In the genomic region with DNA sequence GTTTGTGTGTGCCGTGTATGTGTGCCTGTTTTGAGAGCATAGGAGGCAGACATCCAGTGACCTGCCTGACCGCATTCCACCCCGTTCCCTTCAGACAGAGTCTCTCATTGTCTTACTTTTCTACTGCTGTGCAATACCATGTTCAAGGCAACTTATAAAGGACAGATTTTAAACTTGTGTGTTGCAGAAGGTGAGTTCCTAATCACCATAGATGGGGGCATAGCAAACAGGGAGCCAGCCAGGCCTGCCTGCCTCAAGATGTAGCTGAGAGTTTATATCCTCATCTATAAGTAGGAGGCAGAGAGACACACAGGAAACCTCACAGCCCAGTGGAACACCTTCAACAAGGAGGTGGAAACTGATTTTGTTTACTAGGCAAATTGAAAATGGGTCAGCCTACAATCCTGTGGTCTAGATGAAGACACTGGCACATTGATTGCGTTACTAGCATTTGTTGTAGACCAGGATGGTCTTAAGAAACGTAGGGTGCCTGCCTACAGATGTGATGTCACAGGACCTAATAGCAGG, we compare ENCODE assay signal across 8 mouse cellular contexts. TPM values are rescaled to one million over a fixed set of nuclear protein-coding genes. Genes with fewer than 3 reads are reported as not detected.
DNase-seq lines count a peak whose midpoint lies in the region; ATAC-seq and TF ChIP-seq lines count a peak whose summit lies in the region.

No protein-coding gene starts in this region.

- H3K27me3 ChIP-seq in kidney, postnatal 0 days (ENCODE audit: insufficient read depth, low read length), result no peaks in the 10 kb centered on the region
- peaks cover under 1% of the 10 kb centered on the region for H3K27me3 ChIP-seq in myocyte (ENCODE audit: control insufficient read depth, insufficient read depth, insufficient read length)

- H3K79me2 ChIP-seq in myocyte (ENCODE audit: control insufficient read depth, insufficient read depth), result no peaks in the 10 kb centered on the region

- peak overlapping the region; percentile 50; the same call in 1 of the 2 replicates for H3K4me3 ChIP-seq in kidney, postnatal 0 days (replicated peaks; ENCODE audit: low read depth, low read length)
- peak overlapping the region; percentile 58; the same call in 1 of the 2 replicates for H3K4me3 ChIP-seq in cortical plate, adult 2 months (ENCODE audit: insufficient read depth, low read length)
- peak overlapping the region; percentile 59 for H3K4me3 ChIP-seq in myocyte

- ATAC-seq in kidney, postnatal 0 days (replicated peaks; ENCODE audit: low FRiP score, low read depth), result no peak

- H3K4me1 ChIP-seq in kidney, postnatal 0 days (replicated peaks; ENCODE audit: insufficient read depth, low read length), result no peaks in the 10 kb centered on the region
- H3K4me1 ChIP-seq in cortical plate, adult 2 months (ENCODE audit: control insufficient read depth, insufficient read depth, low read length), result peaks cover 3% of the 10 kb centered on the region

- no peak for TF ChIP-seq CTCF in kidney, postnatal 0 days (IDR thresholded peaks at IDR 0.05; ENCODE audit: low read depth)
- no peak for TF ChIP-seq CTCF in cortical plate, adult 2 months (IDR thresholded peaks at IDR 0.05; ENCODE audit: extremely low read depth, insufficient read depth, low read length)

- 75% methylated on average over 5 of the region's 5 CpGs for WGBS in kidney, postnatal 0 days

- no peaks in the 10 kb centered on the region for H3K36me3 ChIP-seq in kidney, postnatal 0 days (ENCODE audit: insufficient read depth, low read length)
- H3K36me3 ChIP-seq in myocyte (ENCODE audit: control insufficient read depth, insufficient read depth), result no peaks in the 10 kb centered on the region

- peak overlapping the region; percentile 93 for H3K27ac ChIP-seq in kidney, postnatal 0 days
- H3K27ac ChIP-seq in cortical plate, adult 2 months (ENCODE audit: insufficient read depth, low read length), result no peak overlapping the region

- no peak overlapping the region for H3K9ac ChIP-seq in kidney, postnatal 0 days (ENCODE audit: low read depth, low read length)

- peak overlapping the region; percentile 71 for H3K4me2 ChIP-seq in kidney, postnatal 0 days (ENCODE audit: low read length)
- H3K4me2 ChIP-seq in myocyte (ENCODE audit: low read depth), result peak overlapping the region; percentile 82

- no peak overlapping the region for H3ac ChIP-seq in myocyte (ENCODE audit: control insufficient read depth, insufficient read length)

- DNase-seq in kidney, postnatal 0 days (ENCODE audit: low spot score), result no peak
- no peak for DNase-seq in kidney, adult 8-10 months
- DNase-seq in induced T-regulatory cell, adult 2 months (ENCODE audit: low read depth), result peak; percentile 67
- no peak for DNase-seq in MN1 (ENCODE audit: low spot score)
- no peak for DNase-seq in left cerebral cortex, adult 9 months (ENCODE audit: low spot score in 2 of 2)
- no peak for DNase-seq in adrenal gland, postnatal 36 days

- no peak for TF ChIP-seq POLR2A in cortical plate, adult 2 months (IDR thresholded peaks at IDR 0.05; ENCODE audit: extremely low read depth, insufficient read depth, low read length)
- no peak for TF ChIP-seq POLR2A in myocyte (IDR thresholded peaks at IDR 0.05; ENCODE audit: insufficient read length, low read depth)

- no peaks in the 10 kb centered on the region for H3K9me3 ChIP-seq in kidney, postnatal 0 days (replicated peaks; ENCODE audit: low read length)

TF ChIP-seq in myocyte, 11 proteins besides CTCF, POLR2A, EP300 and RAD21:
- TF ChIP-seq REST (IDR thresholded peaks at IDR 0.05; ENCODE audit: insufficient read depth, insufficient read length) (no peak), MYOD1 (IDR thresholded peaks at IDR 0.05; ENCODE audit: control insufficient read depth in 1 of 3, insufficient read length in 2 of 3, low read depth in 2 of 3) (no peak), CEBPB (IDR thresholded peaks at IDR 0.05; ENCODE audit: insufficient read depth, poor library complexity, severe bottlenecking) (no peak), TCF12 (IDR thresholded peaks at IDR 0.05; ENCODE audit: insufficient read depth, poor library complexity, severe bottlenecking) (no peak), USF1 (IDR thresholded peaks at IDR 0.05; ENCODE audit: low read depth) (no peak), POLR2AphosphoS2 (IDR thresholded peaks at IDR 0.05; ENCODE audit: insufficient read length, low read depth) (no peak), TCF3 (IDR thresholded peaks at IDR 0.05; ENCODE audit: insufficient read length, low read depth) (no peak), E2F4 (IDR thresholded peaks at IDR 0.05; ENCODE audit: insufficient read depth) (no peak), SRF (IDR thresholded peaks at IDR 0.05; ENCODE audit: control insufficient read depth, insufficient read length, low read depth) (no peak), MAX (IDR thresholded peaks at IDR 0.05; ENCODE audit: low read depth) (no peak), MYOG (IDR thresholded peaks at IDR 0.05; ENCODE audit: control insufficient read depth in 1 of 3, insufficient read depth in 1 of 3, insufficient read length in 2 of 3, low read depth in 2 of 3) (no peak)

RNA-seq across cellular contexts. Expression of a gene that starts 0.7 kb away (rescaled TPM):
- polyA plus RNA-seq in kidney, postnatal 0 days (2015; fragmentation: Nextera tagmentation; extraction: Ambion mirVana), result 136 and 147 TPM in 2 replicates
- polyA plus RNA-seq in cortical plate, adult 2 months (2012; rRNA removed), result 38.6 and 38.8 TPM in 2 replicates
- polyA plus RNA-seq in myocyte (2012; fragmentation: generic; extraction: Trizol), result 276 TPM
- 100 to 1,000 TPM; 265 to 371 TPM for total RNA-seq in adrenal gland, postnatal 36 days (2021)

RNA-seq across cellular contexts. Expression of a gene that starts 20.4 kb away (rescaled TPM):
- polyA plus RNA-seq in kidney, postnatal 0 days (2015; fragmentation: Nextera tagmentation; extraction: Ambion mirVana), result 91.5 and 95.5 TPM in 2 replicates
- 256 and 265 TPM in 2 replicates for polyA plus RNA-seq in cortical plate, adult 2 months (2012; rRNA removed)
- polyA plus RNA-seq in myocyte (2012; fragmentation: generic; extraction: Trizol), result 215 TPM
- 10 to 100 TPM; 89.1 to 93.9 TPM for total RNA-seq in adrenal gland, postnatal 36 days (2021)

RNA-seq across cellular contexts. Expression of a gene that starts 20.6 kb away (rescaled TPM):
- 9.9 and 10.8 TPM in 2 replicates for polyA plus RNA-seq in kidney, postnatal 0 days (2015; fragmentation: Nextera tagmentation; extraction: Ambion mirVana)
- 5.4 and 5.8 TPM in 2 replicates for polyA plus RNA-seq in cortical plate, adult 2 months (2012; rRNA removed)
- 1.1 TPM for polyA plus RNA-seq in myocyte (2012; fragmentation: generic; extraction: Trizol)
- total RNA-seq in adrenal gland, postnatal 36 days (2021), result 1 to 10 TPM; 4.7 to 8.8 TPM

RNA-seq across cellular contexts. Expression of a gene that starts 40.5 kb away (rescaled TPM):
- polyA plus RNA-seq in kidney, postnatal 0 days (2015; fragmentation: Nextera tagmentation; extraction: Ambion mirVana), result 2.6 and 2.9 TPM in 2 replicates
- 0.17 and 0.27 TPM in 2 replicates for polyA plus RNA-seq in cortical plate, adult 2 months (2012; rRNA removed)
- polyA plus RNA-seq in myocyte (2012; fragmentation: generic; extraction: Trizol), result 0.10 TPM
- total RNA-seq in adrenal gland, postnatal 36 days (2021), result under 1 TPM; 0.13 TPM

RNA-seq across cellular contexts. Expression of a gene that starts 42.3 kb away (rescaled TPM):
- polyA plus RNA-seq in kidney, postnatal 0 days (2015; fragmentation: Nextera tagmentation; extraction: Ambion mirVana), result 61.5 and 62.5 TPM in 2 replicates
- polyA plus RNA-seq in cortical plate, adult 2 months (2012; rRNA removed), result 1.5 and 2.2 TPM in 2 replicates
- polyA plus RNA-seq in myocyte (2012; fragmentation: generic; extraction: Trizol), result 54.5 TPM
- total RNA-seq in adrenal gland, postnatal 36 days (2021), result 1 to 10 TPM; 3.6 to 4.1 TPM
